Mouse (Mus musculus) small intestine, adult 2 months (tissue): ENCODE data around the gene Maml3.

ENCODE experiments used
- CTCF ChIP-seq: fragments of 200-500 bp; IDR thresholded peaks from 2 replicates; pipeline ENCODE4 v1.5.1; 2012; ENCODE audit warnings: low read depth, mild to moderate bottlenecking, control low read depth, inconsistent platforms, low read length, moderate library complexity, mixed read lengths; ENCODE audit not compliant: insufficient replicate concordance, insufficient read length; ENCODE audit errors: extremely low read depth
- POLR2A ChIP-seq: fragments of 200-500 bp; IDR thresholded peaks from 2 replicates; pipeline ENCODE4 v1.6.1; 2012; ENCODE audit warnings: low read depth, mild to moderate bottlenecking, control low read depth, inconsistent platforms, low read length, moderate library complexity

DNA sequence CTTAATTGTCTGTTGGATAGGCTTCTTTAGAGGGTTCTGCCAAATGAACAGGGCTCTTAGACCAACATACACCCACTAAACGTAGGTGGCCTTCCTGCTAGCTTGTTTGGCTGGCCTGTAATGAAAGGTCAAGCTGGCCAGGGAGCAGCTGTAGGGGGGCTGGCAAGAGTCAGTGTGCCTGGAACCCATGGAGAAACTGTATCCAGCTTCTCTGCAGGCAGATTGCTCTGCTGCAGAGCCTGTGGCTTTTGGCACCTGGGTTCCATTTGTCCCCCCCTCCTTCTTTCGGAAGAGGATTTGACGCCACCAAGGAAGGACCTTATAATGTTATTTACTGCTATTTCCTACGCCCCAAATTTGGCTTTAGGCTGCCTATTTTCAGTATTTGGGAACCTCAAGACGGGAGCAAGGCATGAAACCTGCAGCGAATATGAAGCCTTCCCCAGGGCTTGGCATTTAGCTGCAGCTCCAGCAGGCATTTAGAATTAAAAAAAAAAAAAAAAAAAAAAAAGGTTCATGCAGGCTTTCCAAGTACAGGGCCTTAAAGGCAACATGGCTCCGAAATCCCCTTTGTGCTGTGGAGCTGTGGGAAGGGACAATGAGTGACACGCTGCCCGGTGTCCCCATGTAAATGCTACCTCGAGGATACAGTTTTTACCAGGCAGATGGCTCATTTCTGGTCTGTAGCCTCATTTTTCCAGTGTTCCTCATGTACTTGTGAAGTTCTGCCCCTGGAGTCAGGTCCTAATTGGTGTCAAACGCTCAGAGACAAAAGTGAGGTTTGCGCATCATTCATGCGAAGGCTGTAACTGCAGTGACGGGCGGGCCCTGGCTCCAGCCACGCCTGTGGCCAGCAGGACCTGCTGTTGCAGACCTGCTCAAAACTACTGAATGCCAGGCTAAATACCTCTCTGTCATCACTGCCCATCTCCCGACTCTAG lies 356.2 kb downstream of the Maml3 start:
- TF ChIP-seq CTCF, result no peak
- TF ChIP-seq POLR2A, result no peak
